Mouse (Mus musculus) bone marrow, adult 2 months (tissue): ENCODE measurements around the gene Junb.

Experiments
- CTCF ChIP-seq: fragments of 200-500 bp; IDR thresholded peaks from 2 replicates; pipeline ENCODE4 v1.5.1; 2011; ENCODE audit warnings: low read length, control low read depth; ENCODE audit not compliant: control insufficient read depth, insufficient read depth
- POLR2A ChIP-seq: fragments of 200-500 bp; IDR thresholded peaks from 2 replicates; pipeline ENCODE4 v1.6.1; 2011; ENCODE audit warnings: low read depth, mild to moderate bottlenecking, control low read depth, low read length, borderline replicate concordance; ENCODE audit not compliant: control insufficient read depth

- TF ChIP-seq POLR2A (no peak), CTCF (no peak)
Observed at GRCm38 (mm10) chr8:84973079-84973478, 5.4 kb downstream of the Junb start.
